Mouse (Mus musculus) limb, embryonic 12.5 days (tissue): ENCODE measurements around the gene Aox2. TPM values are rescaled to one million over a fixed set of nuclear protein-coding genes. Genes with fewer than 3 reads are reported as not detected.
A peak's percentile ranks its signal among the peaks of the same experiment; 100 is the strongest.

ENCODE experiments used
- ATAC-seq: fragments of 200-750 bp; cut with Nextera tagmentation; 2 replicates; pipeline ENCODE4 v1.8.0; 2017; ENCODE audit warnings: low read depth, moderate TSS enrichment; ENCODE audit not compliant: insufficient number of reproducible peaks, insufficient read depth, low FRiP score, low TSS enrichment
- H3K27ac ChIP-seq: fragments of 300-500 bp; sonication (generic); 2 replicates; pipeline ENCODE4 v1.5.1; 2016; ENCODE audit warnings: mild to moderate bottlenecking, moderate library complexity
- H3K27me3 ChIP-seq: fragments of 300-500 bp; sonication (generic); 2 replicates; pipeline ENCODE4 v1.6.1; 2016; ENCODE audit warnings: mild to moderate bottlenecking, moderate library complexity
- H3K36me3 ChIP-seq: fragments of 300-500 bp; sonication (generic); 2 replicates; pipeline ENCODE4 v1.6.1; 2016; ENCODE audit warnings: mild to moderate bottlenecking, moderate library complexity
- H3K4me1 ChIP-seq: fragments of 300-500 bp; sonication (generic); replicated peaks from 2 replicates; pipeline ENCODE4 v1.6.1; 2016
- H3K4me2 ChIP-seq: fragments of 300-500 bp; sonication (generic); 2 replicates; pipeline ENCODE4 v1.6.1; 2016; ENCODE audit warnings: mild to moderate bottlenecking, moderate library complexity
- H3K4me3 ChIP-seq: fragments of 300-500 bp; sonication (generic); replicated peaks from 2 replicates; pipeline ENCODE4 v1.5.1; 2016; ENCODE audit warnings: mild to moderate bottlenecking
- H3K9ac ChIP-seq: fragments of 300-500 bp; sonication (generic); replicated peaks from 2 replicates; pipeline ENCODE4 v1.6.1; 2016; ENCODE audit warnings: mild to moderate bottlenecking, moderate library complexity
- H3K9me3 ChIP-seq: fragments of 300-500 bp; sonication (generic); 2 replicates; pipeline ENCODE4 v1.6.1; 2016; ENCODE audit warnings: mild to moderate bottlenecking, moderate library complexity
- WGBS: fragments of 180-500 bp; shearing (Covaris S2); methylation state at CpG from one replicate; pipeline ENCODE4 v1.1.7; 2016; 5-methylcytosine and 5-hydroxymethylcytosine counted together
- polyA plus RNA-seq: library from polyadenylated mRNA; unstranded; fragments of >200 nt; fragmentation: Nextera tagmentation; extraction: Ambion mirVana; gene quantifications from 2 replicates; pipeline ENCODE4 v1.2.1, GENCODE M21; 2016

Aox2 gene
- polyA plus RNA-seq, 1 experiment from 2014 or later: 0.04 TPM

DNA sequence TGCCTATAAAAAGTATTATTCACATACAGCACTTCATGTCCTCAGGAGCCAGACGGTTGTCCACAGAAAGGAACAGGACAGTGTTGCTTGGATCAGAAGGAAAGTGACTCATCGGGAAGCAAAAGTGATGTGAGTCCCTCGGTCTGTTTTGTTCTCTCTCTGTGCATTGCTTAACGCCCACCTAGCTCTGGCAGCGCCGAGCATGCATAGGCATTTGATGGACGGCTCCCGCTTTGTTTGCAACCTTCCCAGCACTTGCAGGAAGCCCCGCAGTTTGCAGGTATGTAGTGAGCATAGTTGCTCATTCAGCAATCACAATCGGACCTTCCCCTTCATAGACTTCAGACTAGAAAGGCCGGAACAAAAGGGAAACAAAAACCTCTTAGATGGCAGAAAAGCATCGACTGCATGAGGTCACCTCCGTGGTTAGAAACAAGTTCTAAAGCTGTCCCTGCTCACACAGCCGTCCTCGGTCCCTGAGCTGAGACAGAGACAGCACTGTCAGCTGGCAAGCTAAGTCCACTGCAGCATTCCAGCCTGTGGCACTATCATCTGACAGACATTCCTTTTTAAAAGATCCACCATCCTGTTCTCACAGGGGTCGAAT lies 11.8 kb downstream of the Aox2 start:
- no peak overlapping the region for H3K9ac ChIP-seq
- ATAC-seq: no peak
- H3K27ac ChIP-seq: no peak overlapping the region
- H3K4me1 ChIP-seq: peaks cover 7% of the 10 kb centered on the region; the same call in 1 of the 2 replicates
- 65% methylated on average over 16 of the region's 16 CpGs for WGBS
- H3K4me2 ChIP-seq: no peak overlapping the region
- no peaks in the 10 kb centered on the region for H3K9me3 ChIP-seq
- no peak overlapping the region for H3K4me3 ChIP-seq
- H3K36me3 ChIP-seq: no peaks in the 10 kb centered on the region
- no peaks in the 10 kb centered on the region for H3K27me3 ChIP-seq

DNA sequence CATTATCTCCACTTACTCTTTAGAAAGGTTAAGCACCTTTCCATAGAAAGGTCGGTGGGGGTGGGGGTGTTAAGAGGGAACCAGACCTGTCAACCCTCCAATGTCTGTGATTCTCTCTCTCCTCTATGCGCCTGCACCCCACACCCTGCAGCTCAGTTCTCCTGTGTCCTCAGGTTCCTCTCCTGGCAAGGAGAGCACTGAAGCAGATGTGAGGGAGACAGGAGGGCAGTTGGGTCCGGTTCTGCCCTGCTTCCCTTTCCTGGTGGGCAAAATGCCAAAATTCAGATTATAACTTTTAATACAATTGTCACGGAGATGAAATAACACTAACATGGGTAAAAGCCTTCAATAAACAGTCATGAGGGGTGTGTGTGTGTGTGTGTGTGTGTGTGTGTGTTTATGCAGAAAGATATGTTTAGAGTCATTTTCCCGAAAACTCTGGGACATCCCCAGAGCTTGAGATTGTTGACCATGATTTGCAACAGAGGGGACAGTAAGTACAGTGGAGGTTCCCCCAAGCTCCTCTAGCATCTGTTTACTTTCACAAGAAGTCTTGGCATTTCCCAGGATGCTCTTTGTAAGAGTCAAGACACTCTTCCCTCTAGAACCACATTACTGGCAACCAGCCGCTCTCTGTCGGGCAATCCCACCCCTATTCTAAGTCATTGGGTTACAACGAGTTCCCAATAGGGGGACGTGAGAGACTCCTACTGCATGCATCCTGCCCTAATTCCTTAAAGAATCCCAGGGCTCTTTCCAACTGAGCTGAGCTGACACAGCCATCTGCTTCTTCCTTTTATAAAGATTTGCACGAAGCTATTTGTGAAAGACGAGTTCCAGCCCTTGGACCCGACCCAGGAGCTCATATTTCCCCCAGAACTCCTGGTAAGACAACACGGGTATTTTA lies 13.5 kb downstream of the Aox2 start:
- H3K4me1 ChIP-seq: peaks cover 13% of the 10 kb centered on the region; the same call in 1 of the 2 replicates
- H3K27me3 ChIP-seq: no peaks in the 10 kb centered on the region
- H3K9ac ChIP-seq: no peak overlapping the region
- WGBS: 49% methylated on average over 13 of the region's 13 CpGs
- ATAC-seq: no peak
- 0 out of 2 replicates have a peak overlapping the region, but pooled peaks have one; percentile 29 for H3K27ac ChIP-seq
- H3K4me3 ChIP-seq: no peak overlapping the region
- H3K36me3 ChIP-seq: no peaks in the 10 kb centered on the region
- H3K9me3 ChIP-seq: no peaks in the 10 kb centered on the region
- no peak overlapping the region for H3K4me2 ChIP-seq

DNA sequence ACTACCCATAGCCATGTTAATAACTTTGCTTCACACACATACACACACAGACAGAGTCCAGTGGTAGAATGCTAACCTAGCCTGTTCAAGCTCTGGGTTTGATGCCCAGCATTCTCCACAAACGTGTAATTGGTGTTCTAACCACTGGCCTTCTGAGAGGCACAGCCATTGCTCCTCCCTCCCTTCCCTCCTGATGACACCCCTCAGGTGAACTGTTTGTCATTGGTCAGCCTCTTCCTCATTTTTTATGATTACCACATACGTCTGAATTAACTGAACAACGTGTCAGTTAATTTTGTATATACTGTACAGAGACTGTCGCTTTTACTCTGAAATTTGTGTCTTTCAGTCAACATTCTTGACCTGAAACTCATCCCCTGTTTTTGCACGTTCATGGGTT lies 16.6 kb downstream of the Aox2 start:
- Histone ChIP-seq H3K36me3 (no peaks in the 10 kb centered on the region), H3K4me2 (no peak overlapping the region), H3K27me3 (no peaks in the 10 kb centered on the region), H3K27ac (no peak overlapping the region), H3K9ac (no peak overlapping the region), H3K9me3 (no peaks in the 10 kb centered on the region), H3K4me1 (peaks cover 13% of the 10 kb centered on the region; the same call in 1 of the 2 replicates), H3K4me3 (no peak overlapping the region)
- no peak for ATAC-seq
- 83% methylated on average over 5 of the region's 5 CpGs for WGBS

DNA sequence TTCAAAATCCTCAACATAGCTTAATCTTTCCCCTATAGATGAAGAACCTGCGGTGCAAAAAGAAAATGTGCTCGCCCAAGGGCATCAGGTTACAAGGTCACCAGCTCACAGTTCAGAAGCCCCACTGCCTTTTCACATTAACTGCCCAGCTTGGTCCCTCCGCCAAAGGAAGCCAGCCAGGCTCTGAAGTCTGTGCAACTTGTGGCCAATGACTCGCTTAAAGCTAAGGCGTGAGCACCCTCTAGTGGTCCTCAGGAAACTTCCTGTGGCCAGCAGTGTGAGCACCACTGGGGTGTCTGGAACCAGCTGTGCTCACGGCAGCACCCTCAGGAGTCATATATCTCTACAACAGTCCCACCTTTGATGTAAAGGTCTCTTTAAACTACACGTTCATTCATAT lies 18.2 kb downstream of the Aox2 start:
- no peaks in the 10 kb centered on the region for H3K27me3 ChIP-seq
- H3K9ac ChIP-seq: no peak overlapping the region

DNA sequence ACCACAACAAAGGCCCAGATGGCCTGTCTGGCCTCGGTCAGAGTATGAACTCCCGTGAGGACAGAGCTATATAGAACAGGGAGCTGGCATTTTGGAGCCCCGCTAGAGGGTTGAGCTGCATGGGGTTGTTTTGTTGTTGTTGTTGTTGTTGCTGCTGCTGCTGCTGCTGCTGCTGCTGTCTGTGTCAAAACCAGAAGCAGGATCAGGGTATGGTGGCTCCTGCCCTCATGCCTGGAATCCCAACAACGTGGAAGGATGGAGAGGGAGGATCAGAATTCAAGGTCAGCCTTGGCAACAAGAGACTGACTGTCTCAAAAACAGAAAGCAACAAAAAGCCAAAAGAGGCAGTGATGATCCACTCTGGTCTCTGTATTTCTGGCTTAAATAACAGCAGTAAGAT lies 18.7 kb downstream of the Aox2 start:
- no peaks in the 10 kb centered on the region for H3K27me3 ChIP-seq
- no peaks in the 10 kb centered on the region for H3K36me3 ChIP-seq
- H3K4me1 ChIP-seq: peaks cover 7% of the 10 kb centered on the region; the same call in 1 of the 2 replicates
- no peak overlapping the region for H3K4me3 ChIP-seq
- ATAC-seq: no peak
- H3K4me2 ChIP-seq: no peak overlapping the region
- H3K27ac ChIP-seq: no peak overlapping the region
- H3K9me3 ChIP-seq: no peaks in the 10 kb centered on the region
- 57% methylated on average over 4 of the region's 4 CpGs for WGBS
- no peak overlapping the region for H3K9ac ChIP-seq

More for the DNA sequence above, 18.2 kb downstream of the Aox2 start:
- 1% methylated on average over 7 of the region's 7 CpGs for WGBS
- Histone ChIP-seq H3K27ac (no peak overlapping the region), H3K36me3 (no peaks in the 10 kb centered on the region), H3K9me3 (no peaks in the 10 kb centered on the region), H3K4me1 (peaks cover 13% of the 10 kb centered on the region; the same call in 1 of the 2 replicates), H3K4me2 (no peak overlapping the region), H3K4me3 (no peak overlapping the region)
- peak; percentile 75; the same call in 1 of the 2 replicates for ATAC-seq

DNA sequence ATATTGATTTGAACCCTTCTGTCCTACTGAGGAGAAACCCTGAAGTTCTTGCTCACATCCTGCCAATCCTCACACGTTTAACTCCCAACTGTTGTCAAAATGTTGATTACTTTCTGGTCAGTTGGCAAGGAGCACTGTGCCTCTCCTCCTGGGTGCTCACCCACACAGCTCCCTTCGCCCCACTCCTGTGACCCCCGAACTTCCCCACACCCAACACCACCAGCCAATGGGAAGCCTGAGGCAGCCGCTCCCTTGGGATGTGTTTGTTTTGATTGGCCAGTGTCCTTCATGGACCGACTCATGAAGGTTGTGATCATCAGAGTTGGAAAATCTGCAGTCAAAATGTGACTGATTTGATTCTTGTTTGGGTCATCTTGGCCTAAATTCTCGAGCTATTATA lies 20.2 kb downstream of the Aox2 start:
- no peak overlapping the region for H3K4me2 ChIP-seq
- no peak for ATAC-seq
- no peak overlapping the region for H3K27ac ChIP-seq
- no peaks in the 10 kb centered on the region for H3K27me3 ChIP-seq
- H3K36me3 ChIP-seq: no peaks in the 10 kb centered on the region
- WGBS: 80% methylated on average over 6 of the region's 6 CpGs
- no peak overlapping the region for H3K9ac ChIP-seq
- H3K4me3 ChIP-seq: no peak overlapping the region
- H3K4me1 ChIP-seq: peaks cover 6% of the 10 kb centered on the region; the same call in 1 of the 2 replicates
- no peaks in the 10 kb centered on the region for H3K9me3 ChIP-seq

DNA sequence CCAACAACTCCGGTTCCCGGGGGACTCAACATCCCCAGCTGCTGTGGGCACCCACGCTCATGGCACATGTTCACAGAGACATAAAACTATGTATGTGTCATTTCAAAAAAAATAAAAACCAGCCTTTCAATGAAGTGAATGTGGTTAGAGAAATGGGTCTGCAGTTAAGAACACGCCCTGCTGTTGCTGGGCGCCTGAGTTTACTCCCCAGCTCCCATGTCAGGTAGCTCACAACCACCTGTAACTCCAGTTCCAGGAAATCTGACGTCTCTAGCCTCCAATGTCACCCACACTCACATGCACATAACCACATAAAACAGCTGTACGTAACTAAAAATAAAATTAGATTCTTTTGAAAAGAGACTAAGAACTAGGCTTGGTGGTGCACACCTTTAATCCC lies 22.9 kb downstream of the Aox2 start:
- Histone ChIP-seq H3K36me3 (no peaks in the 10 kb centered on the region), H3K9me3 (no peaks in the 10 kb centered on the region), H3K4me1 (peaks cover 4% of the 10 kb centered on the region; the same call in 1 of the 2 replicates), H3K27ac (no peak overlapping the region), H3K27me3 (no peaks in the 10 kb centered on the region), H3K4me2 (no peak overlapping the region), H3K9ac (no peak overlapping the region), H3K4me3 (no peak overlapping the region)
- 90% methylated on average over 7 of the region's 7 CpGs for WGBS
- no peak for ATAC-seq

DNA sequence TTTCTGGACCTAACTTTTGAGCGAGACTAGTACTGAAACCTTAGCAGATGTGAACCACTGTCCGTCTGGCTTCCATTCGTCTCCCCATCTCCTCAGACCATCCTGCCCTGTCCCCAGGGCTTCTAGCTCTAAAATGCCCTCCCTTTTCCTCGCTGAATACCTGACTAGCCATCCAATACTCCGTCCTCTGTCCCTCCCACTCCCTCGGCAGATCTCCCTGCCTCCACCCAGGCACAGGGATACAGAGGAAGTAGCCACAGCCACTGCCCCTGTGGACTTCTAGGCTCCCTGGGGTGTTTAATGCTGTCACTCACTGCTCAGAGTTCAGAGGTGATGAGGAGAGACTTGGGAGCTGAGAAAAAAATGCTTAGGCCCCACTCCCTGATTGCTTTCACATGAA lies 23.9 kb downstream of the Aox2 start:
- no peak overlapping the region for H3K4me2 ChIP-seq
- no peaks in the 10 kb centered on the region for H3K27me3 ChIP-seq
- WGBS: 63% methylated on average over 6 of the region's 6 CpGs
- no peaks in the 10 kb centered on the region for H3K36me3 ChIP-seq
- no peak overlapping the region for H3K27ac ChIP-seq
- no peaks in the 10 kb centered on the region for H3K9me3 ChIP-seq
- H3K4me1 ChIP-seq: no peaks in the 10 kb centered on the region
- ATAC-seq: 0 out of 2 replicates have a peak, but pooled peaks have one; percentile 59
- no peak overlapping the region for H3K9ac ChIP-seq
- no peak overlapping the region for H3K4me3 ChIP-seq

DNA sequence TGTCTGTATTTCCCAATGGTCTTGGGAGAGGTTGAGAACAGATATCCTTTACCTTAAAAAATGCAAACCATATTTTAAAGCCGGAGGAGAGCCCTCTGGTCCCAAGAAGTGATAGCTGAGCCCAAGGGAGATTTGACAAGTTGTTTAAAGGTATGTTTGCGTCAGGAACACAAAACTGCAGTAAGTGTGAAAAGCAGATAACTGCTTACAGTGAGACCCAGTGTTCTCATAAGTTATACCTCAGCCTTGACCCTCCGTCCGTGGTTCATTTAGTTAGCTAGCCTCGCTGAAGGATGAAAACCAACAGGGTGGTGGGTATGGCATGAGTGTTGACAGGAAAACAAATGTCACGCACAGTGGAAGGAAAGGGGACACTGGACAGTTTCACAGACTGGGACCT lies 24.9 kb downstream of the Aox2 start:
- no peaks in the 10 kb centered on the region for H3K9me3 ChIP-seq
- H3K9ac ChIP-seq: no peak overlapping the region
- H3K27me3 ChIP-seq: no peaks in the 10 kb centered on the region
- no peaks in the 10 kb centered on the region for H3K36me3 ChIP-seq
- 86% methylated on average over 6 of the region's 6 CpGs for WGBS
- H3K4me3 ChIP-seq: no peak overlapping the region
- no peak overlapping the region for H3K27ac ChIP-seq
- H3K4me2 ChIP-seq: no peak overlapping the region
- H3K4me1 ChIP-seq: no peaks in the 10 kb centered on the region
- no peak for ATAC-seq

DNA sequence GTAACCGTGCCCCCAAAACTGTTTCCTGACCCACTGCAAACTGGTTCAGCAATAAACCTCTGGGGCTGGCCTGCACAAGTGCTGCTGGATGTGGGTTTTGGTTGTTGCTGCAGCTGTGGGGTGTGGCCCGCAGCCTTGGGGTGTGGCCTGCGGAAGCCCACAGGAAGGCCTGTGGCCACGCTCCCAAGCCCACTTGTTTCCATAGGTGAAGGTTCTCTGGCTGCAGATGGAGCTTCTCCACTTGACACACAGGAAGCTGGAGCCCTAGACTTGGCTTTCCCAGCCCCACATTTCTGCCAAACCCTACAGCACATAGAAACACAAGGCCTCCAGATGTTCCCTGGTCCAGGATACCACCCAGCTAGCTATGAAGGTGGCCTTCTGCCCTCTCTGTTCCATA lies 25.6 kb downstream of the Aox2 start:
- H3K4me2 ChIP-seq: no peak overlapping the region
- H3K4me1 ChIP-seq: no peaks in the 10 kb centered on the region
- no peaks in the 10 kb centered on the region for H3K27me3 ChIP-seq
- no peak overlapping the region for H3K4me3 ChIP-seq
- no peaks in the 10 kb centered on the region for H3K36me3 ChIP-seq
- no peaks in the 10 kb centered on the region for H3K9me3 ChIP-seq
- no peak for ATAC-seq
- H3K27ac ChIP-seq: 0 out of 2 replicates have a peak overlapping the region, but pooled peaks have one; percentile 1
- H3K9ac ChIP-seq: no peak overlapping the region
- 80% methylated on average over 4 of the region's 4 CpGs for WGBS

DNA sequence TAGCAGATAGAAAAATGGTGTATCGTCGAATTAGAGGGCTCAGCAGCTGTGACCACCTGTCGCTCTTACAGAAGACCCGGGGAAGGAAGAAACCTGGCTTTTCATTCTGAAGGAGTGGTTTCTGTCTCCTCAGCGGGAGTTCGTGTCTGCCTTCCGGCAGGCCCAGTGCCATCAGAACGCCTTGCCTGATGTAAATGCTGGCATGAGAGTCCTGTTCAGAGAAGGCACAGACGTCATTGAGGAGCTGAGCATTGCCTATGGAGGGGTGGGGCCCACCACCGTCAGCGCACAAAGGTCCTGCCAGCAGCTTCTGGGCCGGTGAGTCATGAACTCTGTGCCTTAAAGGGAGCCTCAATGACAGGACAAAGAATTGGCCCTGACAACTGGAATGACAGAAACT lies 26.2 kb downstream of the Aox2 start:
- Histone ChIP-seq H3K36me3 (no peaks in the 10 kb centered on the region), H3K27ac (0 out of 2 replicates have a peak overlapping the region, but pooled peaks have one; percentile 1), H3K4me2 (no peak overlapping the region), H3K4me1 (no peaks in the 10 kb centered on the region), H3K9ac (no peak overlapping the region), H3K9me3 (no peaks in the 10 kb centered on the region), H3K27me3 (no peaks in the 10 kb centered on the region), H3K4me3 (no peak overlapping the region)
- WGBS: 72% methylated on average over 12 of the region's 12 CpGs
- ATAC-seq: no peak
